Mouse (Mus musculus) bone marrow macrophage, adult 2 months (primary cell): ENCODE data around the gene Rtn2.

Source experiments
- CTCF ChIP-seq: IDR thresholded peaks from 2 replicates; pipeline ENCODE4 v1.5.1; 2012; ENCODE audit warnings: low read depth, mild to moderate bottlenecking, low read length, moderate library complexity
- POLR2A ChIP-seq: IDR thresholded peaks from 2 replicates; pipeline ENCODE4 v1.6.1; 2012; ENCODE audit warnings: mild to moderate bottlenecking, low read depth, low read length, borderline replicate concordance

DNA sequence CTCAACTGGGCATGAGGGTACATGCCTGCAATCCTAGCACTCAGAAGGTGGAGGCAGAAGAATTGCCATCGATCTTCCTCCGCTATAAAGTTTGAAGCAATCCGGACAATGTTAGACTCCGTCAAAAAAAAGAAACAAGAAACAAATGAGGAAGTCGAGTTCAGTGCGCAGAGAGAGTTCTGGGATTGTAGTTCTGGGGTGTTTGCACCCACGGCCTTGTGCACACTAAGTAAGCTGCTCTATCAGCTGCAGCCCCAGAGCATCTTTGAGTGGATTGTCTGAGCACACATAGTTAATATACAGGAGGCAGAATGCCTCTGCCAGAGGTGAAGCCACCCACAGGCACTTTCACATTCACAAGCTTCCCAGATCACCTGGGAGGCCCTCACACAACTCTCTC lies 36.3 kb downstream of the Rtn2 start:
- TF ChIP-seq CTCF = no peak
- TF ChIP-seq POLR2A = no peak
